Mouse (Mus musculus): Measurements from ENCODE around the gene Kbtbd2. TPM values are rescaled to one million over a fixed set of nuclear protein-coding genes. Genes with fewer than 3 reads are reported as not detected.

The Kbtbd2 gene
- polyA plus RNA-seq, 1 experiment from 2014 or later = 16.7 TPM

GRCm38 (mm10) chr6:56779636-56780035 lies 18.0 kb downstream of the Kbtbd2 start:
- 91% methylated on average over 5 of the region's 5 CpGs for WGBS
- no peak for ATAC-seq (ENCODE audit: low read depth)

DNA sequence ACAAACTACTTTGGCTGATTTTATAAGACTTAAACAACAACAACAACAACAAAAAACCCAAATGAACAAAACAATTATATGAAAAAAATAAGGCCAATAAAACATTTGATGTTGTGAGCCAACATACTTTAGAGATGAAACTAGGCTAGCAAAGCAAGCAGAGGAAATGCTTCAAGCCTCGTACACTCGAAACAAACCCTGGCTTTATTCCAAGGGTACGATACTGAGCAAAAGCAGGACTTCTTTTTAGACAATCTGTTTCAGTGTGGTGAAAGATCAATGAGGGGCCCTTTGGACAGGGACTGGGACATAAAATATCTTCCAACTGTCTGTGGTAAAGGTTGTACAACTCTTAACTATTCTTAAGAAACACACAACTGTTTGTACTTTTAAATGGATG lies 21.8 kb downstream of the Kbtbd2 start:
- H3K27ac ChIP-seq (replicated peaks; ENCODE audit: low read depth, low read length) = no peak overlapping the region
- H3K36me3 ChIP-seq (ENCODE audit: control insufficient read depth, insufficient read depth, low read length) = peaks cover 54% of the 10 kb centered on the region
- DNase-seq (ENCODE audit: low spot score) (peak; percentile 42), ATAC-seq (ENCODE audit: low read depth) (no peak)
- H3K4me1 ChIP-seq (ENCODE audit: control insufficient read depth, insufficient read depth, low read length) = no peaks in the 10 kb centered on the region
- H3K9me3 ChIP-seq (ENCODE audit: control insufficient read depth, low read length) = 0 out of 2 replicates have a peak, but pooled peaks cover 5% of the 10 kb centered on the region
- H3K9ac ChIP-seq (ENCODE audit: low read depth, low read length) = no peak overlapping the region
- H3K27me3 ChIP-seq (replicated peaks; ENCODE audit: control insufficient read depth, insufficient read depth, low read length) = no peaks in the 10 kb centered on the region
- WGBS = 64% methylated on average over 3 of the region's 3 CpGs
- no peak overlapping the region for H3K4me2 ChIP-seq (ENCODE audit: low read depth, low read length)
- H3K4me3 ChIP-seq (ENCODE audit: low read depth, low read length) = no peak overlapping the region

More at GRCm38 (mm10) chr6:56779636-56780035, 18.0 kb downstream of the Kbtbd2 start:
- Histone ChIP-seq H3K4me2 (ENCODE audit: low read depth, low read length) (no peak overlapping the region), H3K9ac (ENCODE audit: low read depth, low read length) (no peak overlapping the region), H3K36me3 (ENCODE audit: control insufficient read depth, insufficient read depth, low read length) (peaks cover 74% of the 10 kb centered on the region), H3K27me3 (replicated peaks; ENCODE audit: control insufficient read depth, insufficient read depth, low read length) (no peaks in the 10 kb centered on the region), H3K9me3 (ENCODE audit: control insufficient read depth, low read length) (no peaks in the 10 kb centered on the region), H3K27ac (replicated peaks; ENCODE audit: low read depth, low read length) (no peak overlapping the region), H3K4me1 (ENCODE audit: control insufficient read depth, insufficient read depth, low read length) (no peaks in the 10 kb centered on the region), H3K4me3 (ENCODE audit: low read depth, low read length) (no peak overlapping the region)
- DNase-seq (ENCODE audit: low spot score) = no peak

GRCm38 (mm10) chr6:56765696-56766095 lies 31.9 kb downstream of the Kbtbd2 start:
- no peaks in the 10 kb centered on the region for H3K9me3 ChIP-seq (ENCODE audit: control insufficient read depth, low read length)
- H3K9ac ChIP-seq (ENCODE audit: low read depth, low read length) = no peak overlapping the region
- H3K4me2 ChIP-seq (ENCODE audit: low read depth, low read length) = no peak overlapping the region
- H3K27ac ChIP-seq (replicated peaks; ENCODE audit: low read depth, low read length) = no peak overlapping the region
- no peak for ATAC-seq (ENCODE audit: low read depth)
- 79% methylated on average over 4 of the region's 4 CpGs for WGBS
- H3K4me3 ChIP-seq (ENCODE audit: low read depth, low read length) = no peak overlapping the region
- H3K4me1 ChIP-seq (ENCODE audit: control insufficient read depth, insufficient read depth, low read length) = no peaks in the 10 kb centered on the region
- peaks cover 19% of the 10 kb centered on the region for H3K36me3 ChIP-seq (ENCODE audit: control insufficient read depth, insufficient read depth, low read length)
- no peaks in the 10 kb centered on the region for H3K27me3 ChIP-seq (replicated peaks; ENCODE audit: control insufficient read depth, insufficient read depth, low read length)
- DNase-seq (ENCODE audit: low spot score) = no peak

- no peak for ATAC-seq (ENCODE audit: low read depth)
Observed at GRCm38 (mm10) chr6:56765265-56765664, 32.3 kb downstream of the Kbtbd2 start.

DNA sequence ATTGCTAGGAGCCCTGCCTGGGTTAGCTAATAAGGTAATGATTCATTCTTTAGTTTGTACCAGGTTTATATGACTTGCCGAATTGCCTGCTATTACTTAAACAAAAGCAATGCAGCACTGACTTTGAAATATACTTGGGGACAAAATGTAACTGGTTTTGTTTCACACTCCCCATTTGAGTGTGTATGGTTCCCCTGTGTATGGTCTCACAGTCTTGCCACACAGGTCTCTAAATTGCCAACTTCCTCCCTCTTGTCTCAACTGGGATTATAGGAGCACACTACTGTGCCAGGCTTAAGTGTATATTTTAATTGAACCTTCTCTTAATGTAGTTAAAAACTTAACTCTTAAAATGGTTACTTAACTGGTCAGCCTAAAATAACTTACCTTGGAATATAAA lies 38.3 kb downstream of the Kbtbd2 start:
- no peak overlapping the region for H3K4me2 ChIP-seq (ENCODE audit: low read depth, low read length)
- ATAC-seq (ENCODE audit: low read depth) (no peak), DNase-seq (ENCODE audit: low spot score) (no peak)
- no peak overlapping the region for H3K27ac ChIP-seq (replicated peaks; ENCODE audit: low read depth, low read length)
- H3K9ac ChIP-seq (ENCODE audit: low read depth, low read length) = no peak overlapping the region
- no peaks in the 10 kb centered on the region for H3K27me3 ChIP-seq (replicated peaks; ENCODE audit: control insufficient read depth, insufficient read depth, low read length)
- no peak overlapping the region for H3K4me3 ChIP-seq (ENCODE audit: low read depth, low read length)
- H3K36me3 ChIP-seq (ENCODE audit: control insufficient read depth, insufficient read depth, low read length) = peaks cover 66% of the 10 kb centered on the region
- WGBS = 93% methylated on average over 1 of the region's 1 CpGs
- no peaks in the 10 kb centered on the region for H3K4me1 ChIP-seq (ENCODE audit: control insufficient read depth, insufficient read depth, low read length)
- H3K9me3 ChIP-seq (ENCODE audit: control insufficient read depth, low read length) = no peaks in the 10 kb centered on the region

More at GRCm38 (mm10) chr6:56765265-56765664, 32.3 kb downstream of the Kbtbd2 start:
- no peak overlapping the region for H3K27ac ChIP-seq (replicated peaks; ENCODE audit: low read depth, low read length)
- H3K4me2 ChIP-seq (ENCODE audit: low read depth, low read length) = no peak overlapping the region
- H3K9me3 ChIP-seq (ENCODE audit: control insufficient read depth, low read length) = no peaks in the 10 kb centered on the region
- DNase-seq (ENCODE audit: low spot score) = no peak
- no peak overlapping the region for H3K4me3 ChIP-seq (ENCODE audit: low read depth, low read length)
- H3K9ac ChIP-seq (ENCODE audit: low read depth, low read length) = no peak overlapping the region
- no peaks in the 10 kb centered on the region for H3K4me1 ChIP-seq (ENCODE audit: control insufficient read depth, insufficient read depth, low read length)
- H3K27me3 ChIP-seq (replicated peaks; ENCODE audit: control insufficient read depth, insufficient read depth, low read length) = no peaks in the 10 kb centered on the region
- 57% methylated on average over 3 of the region's 3 CpGs for WGBS
- H3K36me3 ChIP-seq (ENCODE audit: control insufficient read depth, insufficient read depth, low read length) = peaks cover 19% of the 10 kb centered on the region

- no peaks in the 10 kb centered on the region for H3K27me3 ChIP-seq (replicated peaks; ENCODE audit: control insufficient read depth, insufficient read depth, low read length)
- H3K4me1 ChIP-seq (ENCODE audit: control insufficient read depth, insufficient read depth, low read length) = no peaks in the 10 kb centered on the region
- H3K4me3 ChIP-seq (ENCODE audit: low read depth, low read length) = no peak overlapping the region
- H3K9ac ChIP-seq (ENCODE audit: low read depth, low read length) = no peak overlapping the region
- no peak overlapping the region for H3K4me2 ChIP-seq (ENCODE audit: low read depth, low read length)
- 92% methylated on average over 1 of the region's 1 CpGs for WGBS
- no peak for DNase-seq (ENCODE audit: low spot score)
- H3K36me3 ChIP-seq (ENCODE audit: control insufficient read depth, insufficient read depth, low read length) = peaks cover 64% of the 10 kb centered on the region
- no peaks in the 10 kb centered on the region for H3K9me3 ChIP-seq (ENCODE audit: control insufficient read depth, low read length)
- H3K27ac ChIP-seq (replicated peaks; ENCODE audit: low read depth, low read length) = no peak overlapping the region
- ATAC-seq (ENCODE audit: low read depth) = no peak
Observed at GRCm38 (mm10) chr6:56756117-56756516, 41.5 kb downstream of the Kbtbd2 start.

DNA sequence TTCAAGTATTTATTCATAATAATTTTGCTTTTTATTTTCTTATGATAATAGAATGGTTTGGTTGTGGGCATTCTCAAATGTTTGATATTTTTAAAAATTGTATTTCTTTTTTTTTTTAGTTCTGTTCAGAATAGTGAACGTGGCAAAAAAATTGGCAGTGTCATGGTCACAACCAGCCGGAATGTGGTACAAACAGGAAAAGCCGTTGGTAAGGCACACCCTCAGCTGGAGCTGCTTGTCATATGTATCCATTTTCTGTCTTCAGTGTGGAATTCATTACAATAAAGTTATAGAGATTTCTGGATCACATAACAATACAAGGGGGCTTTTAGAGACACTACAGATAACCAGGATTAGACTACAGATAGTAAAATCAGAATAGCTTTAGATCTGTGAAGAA lies 43.9 kb downstream of the Kbtbd2 start:
- DNase-seq (ENCODE audit: low spot score) = no peak
- Histone ChIP-seq H3K27me3 (replicated peaks; ENCODE audit: control insufficient read depth, insufficient read depth, low read length) (no peaks in the 10 kb centered on the region), H3K4me1 (ENCODE audit: control insufficient read depth, insufficient read depth, low read length) (no peaks in the 10 kb centered on the region), H3K9ac (ENCODE audit: low read depth, low read length) (no peak overlapping the region), H3K27ac (replicated peaks; ENCODE audit: low read depth, low read length) (no peak overlapping the region), H3K36me3 (ENCODE audit: control insufficient read depth, insufficient read depth, low read length) (peaks cover 56% of the 10 kb centered on the region), H3K9me3 (ENCODE audit: control insufficient read depth, low read length) (no peaks in the 10 kb centered on the region), H3K4me3 (ENCODE audit: low read depth, low read length) (no peak overlapping the region), H3K4me2 (ENCODE audit: low read depth, low read length) (no peak overlapping the region)
- ATAC-seq (ENCODE audit: low read depth) = no peak
- WGBS = 83% methylated on average over 3 of the region's 3 CpGs

GRCm38 (mm10) chr6:56745950-56746543 lies 51.6 kb downstream of the Kbtbd2 start:
- H3K36me3 ChIP-seq (ENCODE audit: control insufficient read depth, insufficient read depth, low read length) = peaks cover 35% of the 10 kb centered on the region
- no peak overlapping the region for H3K27ac ChIP-seq (replicated peaks; ENCODE audit: low read depth, low read length)
- no peak overlapping the region for H3K4me2 ChIP-seq (ENCODE audit: low read depth, low read length)
- H3K9me3 ChIP-seq (ENCODE audit: control insufficient read depth, low read length) = no peaks in the 10 kb centered on the region
- 71% methylated on average over 5 of the region's 5 CpGs for WGBS
- DNase-seq (ENCODE audit: low spot score) (peak; percentile 88), ATAC-seq (ENCODE audit: low read depth) (peak; percentile 71; the same call in 1 of the 2 replicates)
- no peaks in the 10 kb centered on the region for H3K27me3 ChIP-seq (replicated peaks; ENCODE audit: control insufficient read depth, insufficient read depth, low read length)
- no peak overlapping the region for H3K4me3 ChIP-seq (ENCODE audit: low read depth, low read length)
- no peaks in the 10 kb centered on the region for H3K4me1 ChIP-seq (ENCODE audit: control insufficient read depth, insufficient read depth, low read length)
- no peak overlapping the region for H3K9ac ChIP-seq (ENCODE audit: low read depth, low read length)

DNA sequence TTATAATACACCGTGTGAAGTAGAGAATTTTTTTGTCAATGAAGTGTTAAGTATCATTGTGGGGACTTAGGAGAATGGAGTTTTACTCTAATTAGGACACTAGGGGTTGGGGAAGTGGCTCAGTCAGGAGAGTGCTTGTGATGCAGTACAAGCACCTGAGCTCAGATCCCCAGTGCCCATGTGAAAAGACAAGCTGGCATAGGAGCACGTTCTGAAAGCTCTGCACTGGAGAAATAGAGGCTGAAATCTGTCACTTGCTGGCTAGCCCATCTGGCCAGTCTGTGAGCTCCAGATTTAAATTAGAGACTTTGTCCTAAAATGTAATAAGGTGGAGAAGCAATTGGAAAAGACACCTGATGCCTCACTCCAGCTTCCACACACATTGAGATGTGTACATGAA lies 65.1 kb downstream of the Kbtbd2 start:
- H3K4me2 ChIP-seq (ENCODE audit: low read depth, low read length) = no peak overlapping the region
- H3K4me3 ChIP-seq (ENCODE audit: low read depth, low read length) = no peak overlapping the region
- DNase-seq (ENCODE audit: low spot score) (no peak), ATAC-seq (ENCODE audit: low read depth) (no peak)
- no peak overlapping the region for H3K27ac ChIP-seq (replicated peaks; ENCODE audit: low read depth, low read length)
- H3K9ac ChIP-seq (ENCODE audit: low read depth, low read length) = no peak overlapping the region
- H3K27me3 ChIP-seq (replicated peaks; ENCODE audit: control insufficient read depth, insufficient read depth, low read length) = no peaks in the 10 kb centered on the region
- H3K36me3 ChIP-seq (ENCODE audit: control insufficient read depth, insufficient read depth, low read length) = peaks cover 72% of the 10 kb centered on the region
- 86% methylated on average over 2 of the region's 2 CpGs for WGBS
- H3K4me1 ChIP-seq (ENCODE audit: control insufficient read depth, insufficient read depth, low read length) = no peaks in the 10 kb centered on the region
- H3K9me3 ChIP-seq (ENCODE audit: control insufficient read depth, low read length) = no peaks in the 10 kb centered on the region

All from embryonic facial prominence, embryonic 14.5 days (tissue).